Mouse (Mus musculus): ENCODE measurements around the gene Snx6.

GRCm38 (mm10) chr12:54758846-54759245, 36.7 kb downstream of the Snx6 start:
- no peak for TF ChIP-seq CTCF (IDR thresholded peaks at IDR 0.05; ENCODE audit: borderline replicate concordance, control insufficient read depth, extremely low read depth, insufficient read depth, low read length, poor library complexity)
- no peak for TF ChIP-seq POLR2A (IDR thresholded peaks at IDR 0.05; ENCODE audit: control insufficient read depth, extremely low read depth, insufficient read depth, low read length, poor library complexity)
